Mouse (Mus musculus): Measurements from ENCODE around the gene Fam217b.

GRCm38 (mm10) chr2:178450961-178451360, 36.6 kb downstream of the Fam217b start:
- no peak for TF ChIP-seq EP300 (IDR thresholded peaks at IDR 0.05; ENCODE audit: low read depth)
- TF ChIP-seq CTCF (IDR thresholded peaks at IDR 0.05; ENCODE audit: low read depth), result no peak
